Mouse (Mus musculus) ovary, adult 18-20 months (tissue): Measurements from ENCODE around the gene Efna3.

Experiments used
- DNase-seq: peaks from one replicate; pipeline ENCODE4 v3.0.0; 2022; ENCODE audit warnings: low spot score, mixed read lengths

Gene Efna3

DNA sequence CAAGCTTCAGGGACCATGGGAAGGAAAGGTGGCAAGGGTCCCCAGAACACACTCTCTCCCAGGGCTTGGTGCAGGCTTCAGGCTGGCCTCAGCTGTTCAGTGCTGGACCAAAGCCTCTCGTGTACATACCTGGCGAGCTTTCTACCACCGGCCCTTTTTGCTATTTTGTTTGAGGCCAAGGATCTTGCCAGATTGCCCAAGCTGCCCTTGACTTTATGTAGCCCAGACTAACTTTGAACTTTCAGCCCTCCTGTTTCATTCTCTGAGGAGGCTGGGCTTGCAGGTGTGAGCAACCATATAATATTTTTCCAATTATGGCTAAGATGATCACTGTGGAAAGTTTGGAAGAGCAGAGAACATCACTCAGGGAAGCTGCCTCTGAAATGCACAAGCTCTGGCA lies 38.5 kb downstream of the Efna3 start:
- no peak for DNase-seq

DNA sequence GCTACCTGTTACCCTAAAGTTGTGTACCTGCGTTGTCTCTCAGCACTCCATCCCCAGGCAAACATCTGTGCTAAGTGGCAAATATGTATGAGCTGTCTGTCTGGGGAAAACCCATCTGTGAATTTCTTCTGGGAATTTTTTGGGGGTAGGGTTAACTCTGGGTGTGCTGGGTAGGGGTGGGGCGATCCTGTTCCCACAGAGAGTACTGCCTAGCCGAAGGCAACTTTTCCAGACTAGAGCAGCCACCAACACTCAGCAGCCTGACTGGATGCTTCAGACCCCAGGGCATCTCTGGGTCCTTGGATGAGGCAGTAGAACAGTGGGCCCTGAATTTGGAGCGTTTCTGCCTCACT lies 40.5 kb downstream of the Efna3 start:
- DNase-seq: no peak

DNA sequence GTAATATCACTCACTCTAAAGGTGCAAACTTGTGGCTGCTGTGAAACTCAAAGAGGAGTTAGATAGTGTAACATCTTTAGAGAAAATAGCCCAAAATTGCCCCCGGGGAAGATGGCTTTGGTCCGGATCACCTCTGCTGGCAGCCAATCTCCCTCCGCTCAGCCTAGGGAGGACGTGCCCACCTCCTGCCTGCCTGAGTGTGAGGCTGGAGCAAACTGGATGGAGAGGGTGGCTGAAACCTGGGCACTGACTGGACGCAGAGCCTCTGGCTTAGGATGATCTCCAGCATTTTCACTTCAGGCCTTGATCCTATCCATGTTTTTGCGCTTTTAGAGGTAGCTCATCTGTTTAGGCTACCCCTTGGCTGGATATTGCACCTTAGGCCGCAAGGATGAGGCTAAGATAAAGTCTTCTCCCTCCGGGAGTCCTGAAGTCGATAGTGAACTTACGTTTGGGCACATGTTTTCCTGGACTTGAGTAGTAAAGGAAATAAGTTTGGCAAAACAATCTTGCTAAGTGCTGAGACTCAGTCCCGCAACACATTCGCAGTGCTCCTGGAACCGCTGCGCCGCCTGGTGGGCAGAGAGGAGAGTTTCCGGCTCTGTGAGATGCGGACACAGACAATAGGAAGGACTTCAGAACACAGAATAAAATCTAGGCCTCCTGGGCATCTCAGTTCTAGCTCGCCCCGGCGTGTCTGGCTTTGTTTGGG lies 41.0 kb downstream of the Efna3 start:
- peak; percentile 57 for DNase-seq

DNA sequence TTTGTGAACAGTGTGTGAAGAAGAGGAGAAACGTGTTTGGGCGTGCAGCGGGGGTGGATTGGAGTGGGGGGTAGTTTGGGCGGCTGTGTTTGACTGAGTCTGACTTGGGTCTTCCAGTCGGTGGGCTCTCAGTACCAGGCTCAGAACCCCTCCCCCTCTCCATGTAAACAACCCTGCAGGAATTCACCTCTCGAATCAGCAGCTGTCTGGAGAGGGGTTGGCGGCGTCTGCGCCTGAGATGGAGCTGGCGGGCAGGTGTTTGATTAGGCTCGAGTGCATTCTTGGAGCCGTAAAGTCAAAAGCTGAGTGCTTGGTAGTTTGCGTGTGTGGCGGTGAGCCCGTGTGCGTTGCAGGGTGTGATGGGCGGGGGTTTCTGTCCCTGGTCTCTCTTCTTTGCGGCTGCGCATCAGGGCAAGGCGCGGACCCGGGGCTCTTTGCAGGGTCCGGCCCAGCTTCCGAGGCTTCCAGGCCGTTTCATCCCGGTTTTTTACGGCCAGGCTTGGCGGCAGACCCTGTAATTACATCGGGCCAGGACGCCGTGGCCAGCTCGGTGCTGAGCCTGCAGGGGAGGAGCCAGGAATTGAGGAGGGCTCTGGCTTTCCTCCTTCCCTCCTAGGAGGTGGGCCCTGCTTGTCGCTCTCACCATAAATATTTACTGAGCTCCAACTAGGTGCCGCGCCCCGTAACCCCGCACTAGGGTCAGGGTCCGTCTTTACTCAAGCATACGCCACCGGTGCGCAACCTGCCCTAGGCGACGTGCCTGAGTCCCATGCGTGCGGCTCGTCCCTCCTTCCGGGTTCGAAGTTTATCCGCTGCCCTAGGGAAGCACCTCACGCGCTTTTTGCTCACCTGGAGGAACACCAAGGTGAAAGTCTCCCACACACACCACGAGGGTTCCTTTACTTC lies 41.9 kb downstream of the Efna3 start, which contains the start of gene Efna1:
Gene Efna1, minus strand, starts transcription at position 537 of the 906 bp plus-strand sequence.
- peak; percentile 53 for DNase-seq

- DNase-seq: no peak
These were observed 42.6 kb downstream of the Efna3 start for GRCm38 (mm10) chr3:89280050-89280605.

DNA sequence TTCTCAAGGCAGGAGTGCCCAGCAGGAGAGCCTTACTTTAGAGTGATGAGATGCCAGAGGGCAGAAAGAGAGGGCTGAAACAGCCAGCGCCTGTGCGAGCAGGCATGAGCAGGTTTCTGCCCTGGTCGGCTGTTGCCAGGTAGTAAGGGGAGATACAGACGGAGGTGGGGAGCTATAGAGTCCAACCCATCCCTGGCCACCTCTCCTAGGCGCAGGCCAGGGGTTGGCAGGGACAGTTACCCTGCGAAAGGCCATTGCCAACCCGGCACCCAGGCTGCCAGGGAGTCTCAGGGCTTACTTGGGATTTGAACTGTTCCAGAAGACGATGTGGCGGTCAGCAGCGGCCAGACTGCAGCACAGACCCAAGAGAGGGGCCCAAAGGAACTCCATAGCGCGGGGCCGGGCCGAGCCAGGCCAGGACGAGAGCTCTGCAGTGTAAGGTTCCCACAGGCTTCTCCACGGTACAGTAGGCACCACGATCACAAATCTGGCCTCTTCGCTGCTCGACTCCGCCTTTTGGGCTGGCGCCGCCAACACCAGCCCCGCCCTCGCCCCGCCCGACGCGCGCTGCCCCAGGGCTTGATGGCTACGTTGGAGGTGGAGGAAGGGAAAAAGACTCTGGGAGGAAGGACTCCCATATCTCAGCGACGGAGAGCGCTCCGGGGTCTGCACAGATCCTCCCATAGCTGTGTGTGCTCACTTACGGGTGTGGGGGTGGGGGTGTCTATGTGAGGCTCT lies 43.4 kb downstream of the Efna3 start:
- DNase-seq: peak; percentile 74

- DNase-seq: no peak
These were observed 44.1 kb downstream of the Efna3 start for GRCm38 (mm10) chr3:89278643-89279042.

DNA sequence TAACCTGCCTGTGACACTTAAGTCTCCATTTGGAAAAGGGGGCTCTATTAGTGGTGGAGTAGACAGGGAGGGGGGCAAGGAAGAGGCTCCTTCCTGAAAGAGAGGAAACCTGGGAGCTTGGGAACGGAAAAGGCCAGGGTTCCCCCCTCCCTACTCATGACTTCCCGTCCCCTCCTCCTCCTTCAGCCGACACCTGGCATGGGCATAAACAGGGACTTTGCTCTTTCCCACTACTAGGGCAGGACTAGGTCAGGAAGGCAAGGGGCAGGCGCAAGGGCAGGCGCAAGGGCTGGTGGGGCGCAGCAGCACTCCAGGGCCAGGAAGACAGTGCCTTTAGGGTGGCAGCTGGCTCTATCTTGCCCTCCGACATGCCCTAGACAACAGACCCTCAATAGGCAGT lies 44.7 kb downstream of the Efna3 start:
- DNase-seq: peak; percentile 16

DNA sequence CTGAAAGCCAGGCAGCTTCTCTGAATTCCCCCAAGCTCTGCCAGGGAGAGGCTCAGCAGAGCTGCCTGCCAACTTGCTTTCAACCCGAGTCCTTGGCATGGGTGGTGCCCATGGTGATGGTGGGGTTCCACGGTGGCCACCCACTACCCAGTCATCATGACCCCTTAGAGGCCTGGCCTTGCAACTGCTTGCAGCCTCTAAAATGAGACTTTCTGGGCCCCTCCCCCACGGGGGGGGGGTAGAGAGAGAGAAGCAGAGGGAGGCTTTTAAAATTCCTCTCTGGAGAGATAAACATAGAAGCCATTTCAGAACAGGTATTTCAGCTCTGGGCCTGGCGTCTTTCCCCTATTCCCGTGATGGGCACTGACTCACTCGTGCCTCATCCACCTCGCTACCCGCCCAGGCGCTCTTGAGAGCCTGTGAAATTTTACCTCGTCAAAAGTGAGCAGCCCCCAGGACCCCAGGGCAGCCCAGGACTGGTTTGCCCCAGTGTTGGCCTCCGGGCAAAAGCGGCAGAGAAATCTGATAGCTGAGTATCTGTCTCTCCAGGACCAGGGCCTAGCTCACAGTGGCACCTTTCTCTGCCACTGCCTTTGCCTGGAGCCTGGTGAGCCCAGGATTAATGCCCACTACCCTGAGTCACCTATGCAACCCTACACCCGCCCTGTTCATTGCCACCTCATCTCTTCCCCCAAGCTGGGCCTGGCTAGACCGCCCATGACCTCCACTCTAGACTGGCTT lies 45.3 kb downstream of the Efna3 start:
- DNase-seq: peak; percentile 15

DNA sequence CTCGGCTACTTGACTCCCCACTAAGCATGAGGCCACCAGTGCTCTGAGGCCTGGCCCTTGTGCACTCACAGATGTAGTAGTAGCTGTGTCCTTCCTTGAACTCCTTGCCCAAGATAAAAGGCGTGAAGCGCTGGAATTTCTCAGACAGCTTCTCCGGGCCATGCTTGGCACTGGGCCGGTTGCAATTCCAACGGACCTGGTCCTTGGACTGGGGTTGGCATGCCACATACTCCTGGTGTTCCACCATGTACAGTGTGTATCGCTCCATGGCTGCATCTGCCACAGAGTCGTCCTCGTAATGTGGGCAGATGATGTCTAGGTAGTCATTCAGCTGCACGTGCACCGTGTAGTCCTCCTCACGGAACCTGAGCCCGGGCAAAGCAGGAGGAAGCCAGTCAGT lies 46.7 kb downstream of the Efna3 start:
- DNase-seq: no peak

GRCm38 (mm10) chr3:89271760-89272159 lies 51.0 kb downstream of the Efna3 start:
- no peak for DNase-seq

DNA sequence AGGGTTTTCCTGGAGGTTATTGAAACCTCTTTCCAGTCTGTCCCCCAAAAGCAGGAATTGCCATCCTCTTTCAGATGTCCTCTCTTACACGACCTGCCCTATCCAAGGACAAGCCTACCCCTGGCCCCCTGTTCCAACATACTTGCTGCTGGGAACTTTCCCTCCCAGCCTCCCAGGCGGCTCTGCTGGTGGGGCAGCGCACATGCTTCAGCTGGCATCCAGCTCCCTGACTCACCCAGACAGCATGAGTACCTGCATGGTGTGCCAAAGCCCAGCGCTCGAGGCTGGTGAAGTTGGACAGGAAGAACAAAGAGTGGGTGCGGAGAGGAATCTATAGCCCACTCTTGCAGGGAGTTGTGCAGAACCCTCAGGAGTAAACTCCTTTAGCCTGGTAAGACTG lies 51.9 kb downstream of the Efna3 start:
- peak; percentile 41 for DNase-seq

DNA sequence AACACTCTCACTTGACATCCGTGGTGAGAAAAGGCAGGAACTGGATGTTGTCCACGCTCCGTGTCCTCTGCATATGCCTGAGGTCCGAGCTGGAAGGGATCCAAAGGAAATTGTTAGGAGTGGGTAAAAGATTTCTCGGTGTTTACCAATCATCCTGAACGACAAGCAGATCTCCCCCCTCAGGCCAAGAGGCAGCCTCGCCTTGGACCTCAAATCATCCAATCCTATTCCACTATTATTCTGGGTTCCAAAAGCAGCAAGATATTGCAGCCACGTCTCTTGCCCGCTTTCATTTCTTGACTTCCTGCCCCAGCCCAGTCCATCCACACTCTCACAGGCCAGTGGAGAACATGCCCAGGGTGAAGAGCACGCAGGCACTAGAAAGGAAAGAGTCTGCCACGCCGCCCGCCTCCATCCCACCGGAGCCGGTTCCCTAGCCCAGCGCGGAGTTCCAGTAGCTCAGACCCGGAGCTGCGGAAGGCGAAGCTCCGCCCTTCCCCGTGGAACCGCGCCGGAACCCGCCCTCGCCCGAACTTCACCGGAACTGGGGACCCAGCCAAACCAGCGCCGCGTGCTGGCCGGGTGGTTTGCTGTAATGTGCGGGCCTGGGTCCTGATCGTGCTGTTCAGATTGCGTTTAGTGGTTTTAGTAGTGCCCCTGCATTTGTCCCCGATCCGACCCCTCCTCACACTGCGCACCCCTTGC lies 52.6 kb downstream of the Efna3 start, which contains the start of gene Slc50a1:
Gene Slc50a1, minus strand, starts transcription at position 520 of the 705 bp plus-strand sequence.
- peak; percentile 75 for DNase-seq

DNA sequence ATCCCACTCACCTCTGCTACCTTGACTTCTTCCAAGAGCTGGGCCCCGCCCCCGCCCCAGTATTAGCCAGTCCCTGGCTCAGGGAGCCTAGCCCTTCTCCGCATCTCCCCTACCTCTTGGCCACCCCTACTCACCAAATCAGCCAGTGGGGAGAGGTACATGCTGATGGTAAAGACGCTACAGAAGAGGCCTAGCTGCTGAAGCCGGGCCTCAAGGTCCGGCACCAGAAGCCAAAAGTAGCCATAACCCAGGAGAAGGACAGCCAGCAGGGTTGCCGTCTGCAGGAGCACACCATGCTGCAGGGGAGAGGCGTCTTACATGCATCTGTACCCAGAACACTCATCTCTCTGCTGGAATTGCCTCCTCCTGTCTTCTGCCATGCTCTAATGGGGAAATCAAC lies 53.8 kb downstream of the Efna3 start:
- DNase-seq: no peak

DNA sequence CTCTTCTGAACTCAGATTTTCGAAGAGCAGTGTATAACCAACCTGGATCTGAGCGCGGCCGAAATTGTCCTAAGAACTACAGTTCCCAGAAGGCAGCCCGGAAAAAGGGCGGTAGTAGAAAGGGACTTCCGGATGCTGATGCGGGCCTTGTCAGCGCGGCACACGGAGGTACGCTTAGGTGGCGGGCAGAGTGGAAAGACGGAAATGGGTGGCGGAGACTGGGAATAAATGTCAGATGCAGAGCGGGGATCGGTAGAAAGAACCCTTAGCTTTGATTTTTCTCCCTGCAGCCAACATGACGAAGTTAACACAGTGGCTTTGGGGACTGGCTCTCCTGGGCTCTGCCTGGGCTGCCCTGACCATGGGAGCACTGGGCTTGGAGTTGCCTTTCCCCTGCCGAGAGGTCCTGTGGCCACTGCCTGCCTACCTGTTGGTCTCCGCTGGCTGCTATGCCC lies 56.3 kb downstream of the Efna3 start:
- no peak for DNase-seq
